7 mouse cellular contexts compared by ENCODE assay signal in the genomic region with DNA sequence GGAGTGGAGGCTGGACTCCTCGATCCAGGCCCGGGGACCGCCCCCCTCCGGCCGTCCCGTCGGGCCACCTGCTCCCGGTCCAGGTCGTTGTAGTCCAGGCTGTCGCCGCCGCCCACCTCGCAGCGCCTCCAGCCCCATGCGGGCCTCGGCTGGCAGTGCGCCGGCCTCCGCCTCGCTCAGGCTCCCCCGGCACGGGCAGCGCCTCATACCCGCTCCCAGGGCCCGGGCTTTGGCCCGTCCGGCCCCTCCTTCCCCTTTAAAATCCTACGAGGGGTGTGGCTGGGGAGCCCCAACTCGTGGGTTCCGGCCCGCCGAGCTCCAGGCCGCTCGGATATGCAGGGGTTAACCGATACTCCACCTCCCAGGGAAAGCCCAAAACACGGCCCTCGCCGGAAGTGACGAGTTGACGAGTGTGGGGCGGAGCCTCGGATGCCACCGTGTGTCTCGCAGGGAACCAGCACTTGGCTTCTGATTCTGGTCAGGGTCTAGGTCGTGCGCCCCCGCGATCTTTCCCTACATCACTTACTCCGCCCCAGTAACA. TPM values are rescaled to one million over a fixed set of nuclear protein-coding genes. Genes with fewer than 3 reads are reported as not detected.
DNase-seq lines count a peak whose midpoint lies in the region; ATAC-seq lines count a peak whose summit lies in the region.

A gene (minus strand): TSS at position 381 of the 541 bp plus-strand sequence.

- no peaks in the 10 kb centered on the region for H3K36me3 ChIP-seq in embryonic facial prominence, embryonic 11.5 days (replicated peaks; ENCODE audit: control insufficient read depth, insufficient read depth, low read depth, low read length)
- no peaks in the 10 kb centered on the region for H3K36me3 ChIP-seq in limb, embryonic 10.5 days
- H3K36me3 ChIP-seq in midbrain, embryonic 13.5 days, result no peaks in the 10 kb centered on the region

- peak; percentile 96 for DNase-seq in adrenal gland, postnatal 14 days
- peak; percentile 98 for DNase-seq in embryonic facial prominence, embryonic 11.5 days (ENCODE audit: low spot score)
- peak; percentile 91 for DNase-seq in kidney, adult 11 months
- DNase-seq in limb, embryonic 10.5 days (ENCODE audit: low spot score), result peak; percentile 98
- DNase-seq in spleen, adult 12 weeks (ENCODE audit: low spot score), result peak; percentile 90

- peak within 1 kb of the TSS; percentile 81 for H3K4me3 ChIP-seq in embryonic facial prominence, embryonic 11.5 days (ENCODE audit: low read depth, low read length)
- H3K4me3 ChIP-seq in limb, embryonic 10.5 days, result peak within 1 kb of the TSS; percentile 88
- H3K4me3 ChIP-seq in midbrain, embryonic 13.5 days (replicated peaks), result peak within 1 kb of the TSS; percentile 89

- H3K4me1 ChIP-seq in embryonic facial prominence, embryonic 11.5 days (ENCODE audit: control insufficient read depth, insufficient read depth, low read length), result peaks cover 2% of the 10 kb centered on the region
- peaks cover 43% of the 10 kb centered on the region for H3K4me1 ChIP-seq in limb, embryonic 10.5 days
- H3K4me1 ChIP-seq in midbrain, embryonic 13.5 days (replicated peaks), result peaks cover 56% of the 10 kb centered on the region

- peak within 1 kb of the TSS; percentile 85 for H3K9ac ChIP-seq in embryonic facial prominence, embryonic 11.5 days (replicated peaks; ENCODE audit: low read length)
- H3K9ac ChIP-seq in midbrain, embryonic 13.5 days (replicated peaks), result peak within 1 kb of the TSS; percentile 94

- under 1% methylated on average over 39 of the region's 49 CpGs for WGBS in embryonic facial prominence, embryonic 11.5 days
- under 1% methylated on average over 49 of the region's 49 CpGs for WGBS in limb, embryonic 10.5 days
- 1% methylated on average over 49 of the region's 49 CpGs for WGBS in midbrain, embryonic 13.5 days

- H3K27ac ChIP-seq in embryonic facial prominence, embryonic 11.5 days (replicated peaks; ENCODE audit: low read depth, low read length), result peak within 1 kb of the TSS; percentile 67
- peak within 1 kb of the TSS; percentile 92 for H3K27ac ChIP-seq in limb, embryonic 10.5 days
- H3K27ac ChIP-seq in midbrain, embryonic 13.5 days, result peak within 1 kb of the TSS; percentile 87

- no peaks in the 10 kb centered on the region for H3K9me3 ChIP-seq in embryonic facial prominence, embryonic 11.5 days (replicated peaks; ENCODE audit: control insufficient read depth, low read length)
- no peaks in the 10 kb centered on the region for H3K9me3 ChIP-seq in limb, embryonic 10.5 days (replicated peaks)
- no peaks in the 10 kb centered on the region for H3K9me3 ChIP-seq in midbrain, embryonic 13.5 days

- peak within 1 kb of the TSS; percentile 86 for H3K4me2 ChIP-seq in embryonic facial prominence, embryonic 11.5 days (ENCODE audit: low read depth, low read length)
- peak within 1 kb of the TSS; percentile 90 for H3K4me2 ChIP-seq in midbrain, embryonic 13.5 days (replicated peaks)

- no peaks in the 10 kb centered on the region for H3K27me3 ChIP-seq in embryonic facial prominence, embryonic 11.5 days (ENCODE audit: control insufficient read depth, insufficient read depth, low read length)
- H3K27me3 ChIP-seq in limb, embryonic 10.5 days (ENCODE audit: low read depth, poor library complexity, severe bottlenecking), result no peaks in the 10 kb centered on the region
- H3K27me3 ChIP-seq in midbrain, embryonic 13.5 days, result no peaks in the 10 kb centered on the region

- ATAC-seq in embryonic facial prominence, embryonic 11.5 days (replicated peaks; ENCODE audit: insufficient number of reproducible peaks, low FRiP score, low TSS enrichment, low read depth), result peak; percentile 71
- ATAC-seq in granulocyte monocyte progenitor cell, adult 5-6 weeks (replicated peaks; ENCODE audit: poor library complexity, severe bottlenecking), result peak; percentile 75
- ATAC-seq in midbrain, embryonic 13.5 days, result peak; percentile 78

RNA-seq across cellular contexts. Expression of the gene that starts here (rescaled TPM):
- total RNA-seq in adrenal gland, postnatal 14 days (2021), result 8.6 and 9.6 TPM in 2 replicates
- polyA plus RNA-seq in embryonic facial prominence, embryonic 11.5 days (2014; fragmentation: Nextera tagmentation; extraction: Ambion mirVana), result 6.0 and 6.2 TPM in 2 replicates
- 2.1 and 7.7 TPM in 2 replicates for total RNA-seq in granulocyte monocyte progenitor cell, adult 5-6 weeks (2014; fragmentation: Nextera tagmentation)
- 1.8 and 2.2 TPM in 2 replicates for total RNA-seq in granulocyte monocyte progenitor cell, adult 5-6 weeks (2017)
- 7.2 and 7.9 TPM in 2 replicates for polyA plus RNA-seq in limb, embryonic 10.5 days (2016; fragmentation: Nextera tagmentation; extraction: Ambion mirVana)
- polyA plus RNA-seq in midbrain, embryonic 13.5 days (2015; fragmentation: Nextera tagmentation; extraction: Ambion mirVana), result 6.7 and 7.6 TPM in 2 replicates

Comparison
In these comparisons a context has a peak if more than half of its experiments do, and no peak if none do; other contexts are left out.
1. Peak in every context shown above with its lines: DNase-seq, ATAC-seq, H3K4me3 ChIP-seq and H3K27ac ChIP-seq.